Mouse (Mus musculus) CH12.LX (cell line): ENCODE data around the gene Plpp3. TPM values are rescaled to one million over a fixed set of nuclear protein-coding genes. Genes with fewer than 3 reads are reported as not detected.

ENCODE experiments used
- DNase-seq: peaks from one replicate; pipeline ENCODE4 v3.0.0-alpha.2; 2013; ENCODE audit errors: extremely low read depth
- H3K27ac ChIP-seq: 2 replicates; pipeline ENCODE4 v1.5.1; 2012; ENCODE audit warnings: low read depth, mild to moderate bottlenecking, control low read depth, moderate library complexity; ENCODE audit not compliant: insufficient read depth
- H3K27me3 ChIP-seq: replicated peaks from 2 replicates; pipeline ENCODE3; 2012; ENCODE audit warnings: inconsistent platforms
- H3K36me3 ChIP-seq, 2 experiments: replicated peaks in 1 of 2; 2 replicates each; pipeline versions ENCODE3 to v1.6.1; 2012; ENCODE audit warnings: inconsistent platforms in 1 of 2, low read length in 1 of 2, mild to moderate bottlenecking in 1 of 2, mixed read lengths in 1 of 2, moderate library complexity in 1 of 2; ENCODE audit not compliant: control insufficient read depth in 1 of 2, insufficient read depth in 1 of 2
- H3K4me1 ChIP-seq, 2 experiments: 2 replicates each; pipeline ENCODE4 v1.6.1; 2012; ENCODE audit warnings: inconsistent platforms in 1 of 2, moderate library complexity in 1 of 2; ENCODE audit not compliant: insufficient read depth in 2 of 2, control insufficient read depth in 1 of 2
- H3K4me2 ChIP-seq: 2 replicates; pipeline ENCODE4 v1.6.1; 2012; ENCODE audit warnings: low read depth, mild to moderate bottlenecking, control low read depth; ENCODE audit not compliant: poor library complexity, insufficient read depth, severe bottlenecking
- H3K4me3 ChIP-seq, 3 experiments: fragments of 150-350 bp in 1 of 3; sonication (generic) in 1 of 3; replicated peaks in 1 of 3; 2 replicates each; pipeline versions ENCODE3 to v1.5.1; 2011 to 2012; ENCODE audit warnings: low read depth in 2 of 3, low read length in 2 of 3, mild to moderate bottlenecking in 2 of 3, moderate library complexity in 2 of 3, control low read depth in 1 of 3, improper control_type of control experiment in 1 of 3, inconsistent platforms in 1 of 3, mixed read lengths in 1 of 3; ENCODE audit not compliant: poor library complexity in 1 of 3
- H3K79me2 ChIP-seq: replicated peaks from 2 replicates; pipeline ENCODE4 v1.6.1; 2012; ENCODE audit warnings: mild to moderate bottlenecking, moderate library complexity; ENCODE audit not compliant: control insufficient read depth, poor library complexity, insufficient read depth, severe bottlenecking; ENCODE audit errors: extremely low read depth
- H3K9ac ChIP-seq: 2 replicates; pipeline ENCODE4 v1.6.1; 2012; ENCODE audit warnings: low read depth, mild to moderate bottlenecking, control low read depth, moderate library complexity; ENCODE audit not compliant: insufficient read depth
- H3K9me3 ChIP-seq: replicated peaks from 2 replicates; pipeline ENCODE3; 2012; ENCODE audit warnings: low read length, inconsistent platforms, mixed read lengths
- BHLHE40 ChIP-seq: IDR thresholded peaks from 2 replicates; pipeline ENCODE4 v1.6.1; 2011; ENCODE audit warnings: mild to moderate bottlenecking, low read depth, low read length, improper control_type of control experiment
- CHD2 ChIP-seq: IDR thresholded peaks from 2 replicates; pipeline ENCODE4 v1.6.1; 2011; ENCODE audit warnings: low read length, improper control_type of control experiment
- E2F4 ChIP-seq: IDR thresholded peaks from 2 replicates; pipeline ENCODE4 v1.6.1; 2011; ENCODE audit warnings: low read depth, low read length, improper control_type of control experiment; ENCODE audit not compliant: insufficient replicate concordance
- ELF1 ChIP-seq: IDR thresholded peaks from 2 replicates; pipeline ENCODE4 v1.6.1; 2014; ENCODE audit warnings: low read depth, mild to moderate bottlenecking, inconsistent platforms, low read length, improper control_type of control experiment
- GABPA ChIP-seq: IDR thresholded peaks from 2 replicates; pipeline ENCODE4 v1.6.1; 2012; ENCODE audit warnings: low read depth, low read length, improper control_type of control experiment, inconsistent platforms; ENCODE audit not compliant: insufficient replicate concordance
- IRF4 ChIP-seq: IDR thresholded peaks from 2 replicates; pipeline ENCODE4 v1.6.1; 2014; ENCODE audit warnings: low read depth, mild to moderate bottlenecking, inconsistent platforms, low read length, improper control_type of control experiment
- JUND ChIP-seq: conservative IDR thresholded peaks from 2 replicates; pipeline ENCODE4 v1.6.1; 2011; ENCODE audit warnings: low read depth, low read length, improper control_type of control experiment
- KAT2A ChIP-seq: IDR thresholded peaks from 2 replicates; pipeline ENCODE4 v1.6.1; 2012; ENCODE audit warnings: low read length, improper control_type of control experiment, inconsistent platforms; ENCODE audit not compliant: insufficient replicate concordance
- MAX ChIP-seq: IDR thresholded peaks from 2 replicates; pipeline ENCODE4 v1.6.1; 2011; ENCODE audit warnings: low read length, improper control_type of control experiment
- MAZ ChIP-seq: IDR thresholded peaks from 2 replicates; pipeline ENCODE4 v1.6.1; 2012; ENCODE audit warnings: low read depth, mild to moderate bottlenecking, inconsistent platforms, low read length, improper control_type of control experiment, moderate library complexity
- NELFE ChIP-seq: IDR thresholded peaks from 2 replicates; pipeline ENCODE4 v1.6.1; 2011; ENCODE audit warnings: low read depth, low read length, improper control_type of control experiment
- RCOR1 ChIP-seq: conservative IDR thresholded peaks from 2 replicates; pipeline ENCODE4 v1.6.1; 2012; ENCODE audit warnings: low read depth, mild to moderate bottlenecking, inconsistent platforms, low read length, improper control_type of control experiment
- SIN3A ChIP-seq: IDR thresholded peaks from 2 replicates; pipeline ENCODE4 v1.6.1; 2012; ENCODE audit warnings: low read length, improper control_type of control experiment, inconsistent platforms
- TBP ChIP-seq: conservative IDR thresholded peaks from 2 replicates; pipeline ENCODE4 v1.6.1; 2011; ENCODE audit warnings: low read depth, low read length, improper control_type of control experiment
- TCF12 ChIP-seq: IDR thresholded peaks from 2 replicates; pipeline ENCODE4 v1.6.1; 2014; ENCODE audit warnings: low read depth, mild to moderate bottlenecking, inconsistent platforms, low read length, improper control_type of control experiment
- UBTF ChIP-seq: IDR thresholded peaks from 2 replicates; pipeline ENCODE4 v1.6.1; 2012; ENCODE audit warnings: low read depth, mild to moderate bottlenecking, inconsistent platforms, low read length, improper control_type of control experiment, moderate library complexity
- ZKSCAN1 ChIP-seq: IDR thresholded peaks from 2 replicates; pipeline ENCODE4 v1.6.1; 2012; ENCODE audit warnings: low read depth, inconsistent platforms, low read length, improper control_type of control experiment, borderline replicate concordance
- ZMIZ1 ChIP-seq: IDR thresholded peaks from 2 replicates; pipeline ENCODE4 v1.6.1; 2012; ENCODE audit warnings: low read depth, mild to moderate bottlenecking, inconsistent platforms, low read length, improper control_type of control experiment
- ZNF384 ChIP-seq: IDR thresholded peaks from 2 replicates; pipeline ENCODE4 v1.6.1; 2012; ENCODE audit warnings: low read depth, low read length, improper control_type of control experiment, inconsistent platforms
- dilution Hi-C: fragments of 300-500 bp; cut with MboI; formaldehyde crosslinking; loops from 2 replicates; pipeline ENCODE4 v1.14.3; 2020; ENCODE audit warnings: low sequenced_read_pairs; ENCODE audit not compliant: extremely low pct_unique_long_range_greater_than_20kb, extremely low pct_ligation_motif_present
- in situ Hi-C: fragments of 300-500 bp; cut with MboI; formaldehyde crosslinking; loops from 3 replicates; pipeline ENCODE4 v1.14.3; 2019; ENCODE audit warnings: low sequenced_read_pairs, low pct_ligation_motif_present, low pct_unique_long_range_greater_than_20kb, mixed read lengths
- polyA plus RNA-seq: library from polyadenylated mRNA; unstranded; fragments of >175 nt; gene quantifications from 2 replicates; pipeline ENCODE4 v1.2.1, GENCODE M21; 2012; ENCODE audit warnings: low read depth; ENCODE audit not compliant: insufficient read length
- total RNA-seq, 2 experiments: library from RNA; depleted of rRNA; stranded (reverse); fragments of 300-350 nt in 1 of 2; fragments of >200 nt in 1 of 2; gene quantifications; 2 replicates each; pipeline ENCODE4 v1.2.3; 2012 to 2014

Gene Plpp3
- total and polyA plus RNA-seq, 3 experiments, result 0.34 to 1.6 (median 1.2) TPM

GRCm38 (mm10) chr4:105203303-105203761, 46.2 kb downstream of the Plpp3 start:
- in situ Hi-C loops, result no loop called here
- TF ChIP-seq IRF4 (no peak), GABPA (no peak), ZMIZ1 (no peak), SIN3A (no peak)
- peaks cover 3 to 15% of the 10 kb centered on the region in 2 experiments; a peak in 3 of 4 replicates for H3K4me1 ChIP-seq
- H3K4me3 ChIP-seq, result no peak overlapping the region
- H3K9me3 ChIP-seq, result no peaks in the 10 kb centered on the region
- H3K27ac ChIP-seq, result no peak overlapping the region
- H3K79me2 ChIP-seq, result no peaks in the 10 kb centered on the region
- dilution Hi-C loops, result no loop called here
- no peak for DNase-seq
- H3K36me3 ChIP-seq, result peaks cover 0 to 3% of the 10 kb centered on the region in 2 experiments
- no peaks in the 10 kb centered on the region for H3K27me3 ChIP-seq
- H3K4me2 ChIP-seq, result no peak overlapping the region
- H3K9ac ChIP-seq, result no peak overlapping the region

DNA sequence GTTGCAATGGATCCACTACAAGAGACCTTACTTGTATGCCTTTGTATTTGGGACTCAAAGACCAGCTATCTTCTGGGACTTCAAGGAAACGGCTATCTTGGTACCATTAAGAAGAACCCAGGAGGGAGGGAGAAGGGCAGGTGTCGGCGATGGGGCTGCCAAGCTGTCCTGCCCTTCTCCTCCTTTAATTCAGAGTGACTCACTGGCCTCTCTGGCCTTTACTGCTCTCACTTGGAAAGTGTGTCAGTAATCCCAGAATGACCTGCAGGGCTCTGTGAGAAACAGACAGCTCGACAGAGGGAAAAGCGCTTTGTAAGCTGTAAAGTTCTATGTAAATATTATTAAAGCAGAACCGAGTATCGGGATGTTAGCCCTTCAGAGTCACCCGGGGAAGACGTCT, 46.9 kb downstream of the Plpp3 start:
- TF ChIP-seq TBP (no peak), ZNF384 (no peak), MAZ (no peak), ELF1 (no peak), JUND (no peak), ZMIZ1 (no peak), BHLHE40 (no peak), ZKSCAN1 (no peak), CHD2 (no peak), NELFE (no peak), MAX (no peak), UBTF (no peak), E2F4 (no peak), TCF12 (no peak), KAT2A (no peak), RCOR1 (no peak)
- in situ Hi-C loops (no loop called here), dilution Hi-C loops (no loop called here)
- no peaks in the 10 kb centered on the region for H3K79me2 ChIP-seq
- no peak for DNase-seq
- no peak overlapping the region for H3K4me2 ChIP-seq
- no peak overlapping the region for H3K9ac ChIP-seq
- H3K4me3 ChIP-seq, result no peak overlapping the region
- no peaks in the 10 kb centered on the region for H3K9me3 ChIP-seq
- peaks cover 0 to 3% of the 10 kb centered on the region in 2 experiments for H3K36me3 ChIP-seq
- H3K27me3 ChIP-seq, result no peaks in the 10 kb centered on the region
- H3K4me1 ChIP-seq, result peaks cover 3 to 15% of the 10 kb centered on the region in 2 experiments; a peak in 3 of 4 replicates
- H3K27ac ChIP-seq, result no peak overlapping the region
